Mouse (Mus musculus): ENCODE data around the gene Zfp319. TPM values are rescaled to one million over a fixed set of nuclear protein-coding genes. Genes with fewer than 3 reads are reported as not detected.

The Zfp319 gene
- polyA plus RNA-seq, 1 experiment from 2014 or later, result 6.2 TPM

- Histone ChIP-seq H3K27me3 (replicated peaks) (no peaks in the 10 kb centered on the region), H3K4me3 (replicated peaks) (no peak overlapping the region), H3K36me3 (no peaks in the 10 kb centered on the region), H3K9me3 (no peaks in the 10 kb centered on the region), H3K27ac (no peak overlapping the region), H3K4me1 (peaks cover 5% of the 10 kb centered on the region; the same call in 1 of the 2 replicates), H3K9ac (no peak overlapping the region), H3K4me2 (no peak overlapping the region)
- WGBS, result 59% methylated on average over 6 of the region's 6 CpGs
- no peak for ATAC-seq (ENCODE audit: insufficient read depth, low FRiP score, low read depth)
These were observed 42.6 kb downstream of the Zfp319 start for GRCm38 (mm10) chr8:95289066-95289650.

GRCm38 (mm10) chr8:95281493-95281892 is 50.3 kb downstream of the Zfp319 start:
- Histone ChIP-seq H3K4me1 (no peaks in the 10 kb centered on the region), H3K27ac (no peak overlapping the region), H3K9ac (no peak overlapping the region), H3K4me2 (no peak overlapping the region), H3K36me3 (no peaks in the 10 kb centered on the region), H3K4me3 (replicated peaks) (no peak overlapping the region), H3K27me3 (replicated peaks) (no peaks in the 10 kb centered on the region), H3K9me3 (no peaks in the 10 kb centered on the region)
- WGBS, result 53% methylated on average over 5 of the region's 5 CpGs
- no peak for ATAC-seq (ENCODE audit: insufficient read depth, low FRiP score, low read depth)

Other genes with a start within 250 kb of the Zfp319 start
- 21.2 and 23.1 TPM in 2 replicates for gene Kifc3, start 129.1 kb downstream of the Zfp319 start, polyA plus RNA-seq (2015; fragmentation: Nextera tagmentation; extraction: Ambion mirVana)
- 0.59 and 1.1 TPM in 2 replicates for gene Cngb1, start 25.4 kb downstream of the Zfp319 start, polyA plus RNA-seq (2015; fragmentation: Nextera tagmentation; extraction: Ambion mirVana)
- gene Tepp, start 21.4 kb downstream of the Zfp319 start, polyA plus RNA-seq (2015; fragmentation: Nextera tagmentation; extraction: Ambion mirVana), result 0.23 and 0.48 TPM in 2 replicates
- gene Usb1, start 334 bp upstream of the Zfp319 start, polyA plus RNA-seq (2015; fragmentation: Nextera tagmentation; extraction: Ambion mirVana), result 36.1 and 38.5 TPM in 2 replicates
- gene Mmp15, start 20.3 kb upstream of the Zfp319 start, polyA plus RNA-seq (2015; fragmentation: Nextera tagmentation; extraction: Ambion mirVana), result 17.0 and 20.0 TPM in 2 replicates
- gene Cfap20, start 102.9 kb upstream of the Zfp319 start, polyA plus RNA-seq (2015; fragmentation: Nextera tagmentation; extraction: Ambion mirVana), result 134 and 140 TPM in 2 replicates
- 8.8 and 11.1 TPM in 2 replicates for gene Csnk2a2, start 158.1 kb upstream of the Zfp319 start, polyA plus RNA-seq (2015; fragmentation: Nextera tagmentation; extraction: Ambion mirVana)
- 0.13 and 0.21 TPM in 2 replicates for gene Ccdc113, start 202.1 kb upstream of the Zfp319 start, polyA plus RNA-seq (2015; fragmentation: Nextera tagmentation; extraction: Ambion mirVana)
- gene Prss54, start 244.4 kb upstream of the Zfp319 start, polyA plus RNA-seq (2015; fragmentation: Nextera tagmentation; extraction: Ambion mirVana), result not detected in 2 replicates